Mouse (Mus musculus) stomach, postnatal 0 days (tissue): ENCODE results near the gene Gpc2.

Source experiments
- CTCF ChIP-seq: IDR thresholded peaks from 2 replicates; pipeline ENCODE4 v1.5.1; 2016; ENCODE audit warnings: antibody characterized with exemption, low read depth, mild to moderate bottlenecking, moderate library complexity
- EP300 ChIP-seq: optimal IDR thresholded peaks from 2 replicates; pipeline ENCODE3; 2016; ENCODE audit warnings: antibody characterized with exemption

DNA sequence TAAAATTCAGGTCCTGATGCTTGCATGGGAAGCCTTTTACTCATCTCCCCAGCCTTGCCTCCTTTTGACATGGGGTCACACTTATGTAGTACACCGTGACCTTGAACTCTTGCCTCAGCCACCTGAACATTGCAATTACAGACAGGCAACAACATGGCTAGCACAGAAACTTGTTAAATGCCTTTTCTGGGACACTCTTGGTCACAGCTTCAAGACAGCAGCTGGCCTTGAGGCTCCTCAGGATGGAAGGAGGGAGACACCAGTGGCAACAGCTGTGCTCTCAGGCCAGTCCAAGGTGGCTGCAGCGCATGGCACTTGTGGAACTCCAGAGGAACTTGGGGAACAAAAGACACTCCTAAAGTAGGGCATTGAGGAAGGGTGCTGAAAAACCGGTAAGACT is 12.7 kb downstream of the Gpc2 start:
- TF ChIP-seq CTCF: no peak
- TF ChIP-seq EP300: no peak
